Mouse (Mus musculus) C2C12 (cell line): ENCODE measurements around the gene Timm23. TPM values are rescaled to one million over a fixed set of nuclear protein-coding genes. Genes with fewer than 3 reads are reported as not detected.
A peak's percentile ranks its signal among the peaks of the same experiment; 100 is the strongest.

Source experiments
- H3K27me3 ChIP-seq: one replicate; pipeline ENCODE4 v1.6.1; 2011; ENCODE audit not compliant: control insufficient read depth, insufficient read depth, insufficient read length
- H3K36me3 ChIP-seq: one replicate; pipeline ENCODE4 v1.6.1; 2011; ENCODE audit not compliant: control insufficient read depth, insufficient read depth
- H3K4me3 ChIP-seq: one replicate; pipeline ENCODE4 v1.5.1; 2011; ENCODE audit warnings: mild to moderate bottlenecking, control low read depth; ENCODE audit not compliant: poor library complexity, insufficient read depth, severe bottlenecking
- H3K79me2 ChIP-seq: one replicate; pipeline ENCODE4 v1.6.1; 2011; ENCODE audit not compliant: control insufficient read depth, insufficient read depth
- H3K79me3 ChIP-seq: one replicate; pipeline ENCODE4 v1.6.1; 2011; ENCODE audit warnings: low read depth, control low read depth
- H3ac ChIP-seq: one replicate; pipeline ENCODE3; 2011; ENCODE audit warnings: low read depth; ENCODE audit not compliant: control insufficient read depth, insufficient read length
- CEBPB ChIP-seq: IDR thresholded peaks from one replicate; pipeline ENCODE4 v1.6.1; 2011; ENCODE audit warnings: low read depth, mild to moderate bottlenecking, control low read depth, moderate library complexity
- CTCF ChIP-seq: IDR thresholded peaks from one replicate; pipeline ENCODE4 v1.5.1; 2011; ENCODE audit not compliant: control insufficient read depth, insufficient read depth, insufficient read length
- FOSL1 ChIP-seq: IDR thresholded peaks from one replicate; pipeline ENCODE4 v1.8.0; 2011; ENCODE audit warnings: mild to moderate bottlenecking, low read length; ENCODE audit not compliant: poor library complexity, insufficient read depth, severe bottlenecking
- MAX ChIP-seq: IDR thresholded peaks from one replicate; pipeline ENCODE4 v1.6.1; 2011; ENCODE audit warnings: mild to moderate bottlenecking, control low read depth
- MYOD1 ChIP-seq: IDR thresholded peaks from one replicate; pipeline ENCODE4 v1.6.1; 2011; ENCODE audit warnings: low read depth; ENCODE audit not compliant: control insufficient read depth, insufficient read length
- MYOG ChIP-seq: IDR thresholded peaks from one replicate; pipeline ENCODE4 v1.6.1; 2011; ENCODE audit not compliant: control insufficient read depth, insufficient read length; ENCODE audit errors: extremely low read depth
- USF1 ChIP-seq: IDR thresholded peaks from one replicate; pipeline ENCODE4 v1.6.1; 2011; ENCODE audit warnings: low read depth, mild to moderate bottlenecking, control low read depth, moderate library complexity
- polyA plus RNA-seq: library from polyadenylated mRNA; unstranded; fragments of >200 nt; fragmentation: generic; extraction: Trizol; gene quantifications from one replicate; pipeline ENCODE4 v1.2.1, GENCODE M21; 2012; ENCODE audit warnings: missing spikeins

The Timm23 gene
- polyA plus RNA-seq, 1 experiment, result 300 TPM

GRCm38 (mm10) chr14:32168653-32169231 is 33.0 kb downstream of the Timm23 start:
- no peak for TF ChIP-seq MAX
- no peak for TF ChIP-seq MYOD1
- TF ChIP-seq CEBPB, result no peak
- no peak for TF ChIP-seq FOSL1
- Histone ChIP-seq H3ac (no peak overlapping the region), H3K27me3 (no peaks in the 10 kb centered on the region), H3K79me3 (peaks cover 47% of the 10 kb centered on the region), H3K4me3 (no peak overlapping the region), H3K36me3 (peaks cover 8% of the 10 kb centered on the region), H3K79me2 (peaks cover 71% of the 10 kb centered on the region)

- Histone ChIP-seq H3K79me2 (peaks cover 85% of the 10 kb centered on the region), H3K79me3 (peaks cover 57% of the 10 kb centered on the region), H3K4me3 (no peak overlapping the region), H3K36me3 (no peaks in the 10 kb centered on the region), H3ac (no peak overlapping the region), H3K27me3 (no peaks in the 10 kb centered on the region)
- no peak for TF ChIP-seq CEBPB
- TF ChIP-seq USF1, result peak; percentile 11
Observed at GRCm38 (mm10) chr14:32167326-32167725, 34.4 kb downstream of the Timm23 start.

GRCm38 (mm10) chr14:32166840-32167239 is 34.9 kb downstream of the Timm23 start:
- Histone ChIP-seq H3K79me3 (peaks cover 61% of the 10 kb centered on the region), H3K79me2 (peaks cover 90% of the 10 kb centered on the region), H3K27me3 (no peaks in the 10 kb centered on the region), H3ac (no peak overlapping the region), H3K36me3 (no peaks in the 10 kb centered on the region), H3K4me3 (no peak overlapping the region)
- TF ChIP-seq MYOD1 (no peak), CTCF (no peak), FOSL1 (no peak), MAX (no peak)

- Histone ChIP-seq H3K79me2 (peaks cover 98% of the 10 kb centered on the region), H3K36me3 (no peaks in the 10 kb centered on the region), H3K27me3 (no peaks in the 10 kb centered on the region), H3K4me3 (no peak overlapping the region), H3ac (no peak overlapping the region), H3K79me3 (peaks cover 69% of the 10 kb centered on the region)
- no peak for TF ChIP-seq MYOG
- TF ChIP-seq CTCF, result no peak
- TF ChIP-seq CEBPB, result no peak
- no peak for TF ChIP-seq MAX
Observed at GRCm38 (mm10) chr14:32166062-32166441, 35.6 kb downstream of the Timm23 start.

- Histone ChIP-seq H3K79me2 (peaks cover 100% of the 10 kb centered on the region), H3K27me3 (no peaks in the 10 kb centered on the region), H3K79me3 (peaks cover 73% of the 10 kb centered on the region), H3K4me3 (peak overlapping the region; percentile 26), H3ac (peak overlapping the region; percentile 9), H3K36me3 (no peaks in the 10 kb centered on the region)
- TF ChIP-seq MAX (no peak), FOSL1 (no peak), CTCF (no peak), CEBPB (no peak), USF1 (no peak), MYOD1 (no peak), MYOG (no peak)
Observed at GRCm38 (mm10) chr14:32165278-32166061, 36.2 kb downstream of the Timm23 start.

GRCm38 (mm10) chr14:32164173-32165051 is 37.3 kb downstream of the Timm23 start:
- Histone ChIP-seq H3K27me3 (no peaks in the 10 kb centered on the region), H3K79me2 (peaks cover 95% of the 10 kb centered on the region), H3K79me3 (peaks cover 73% of the 10 kb centered on the region), H3K4me3 (no peak overlapping the region), H3K36me3 (no peaks in the 10 kb centered on the region), H3ac (no peak overlapping the region)
- TF ChIP-seq MYOG, result no peak
- TF ChIP-seq USF1, result no peak
- no peak for TF ChIP-seq MYOD1
- TF ChIP-seq MAX, result no peak
- TF ChIP-seq CTCF, result no peak
- no peak for TF ChIP-seq CEBPB
- no peak for TF ChIP-seq FOSL1
